Mouse (Mus musculus) common myeloid progenitor, adult 5-6 weeks (primary cell): ENCODE results near the gene Pde6b. TPM values are rescaled to one million over a fixed set of nuclear protein-coding genes. Genes with fewer than 3 reads are reported as not detected.

Experiments
- ATAC-seq: replicated peaks from 2 replicates; pipeline ENCODE4 v1.8.0; 2016; ENCODE audit warnings: low read depth, mild to moderate bottlenecking, moderate TSS enrichment, inconsistent platforms; ENCODE audit not compliant: poor library complexity, severe bottlenecking
- total RNA-seq: library from RNA; stranded (forward); fragments of 200-1000, 187-1606 nt; gene quantifications from 2 replicates; pipeline ENCODE4 v1.2.3, GENCODE M21; 2017

Pde6b gene
- total RNA-seq, 1 experiment from 2014 or later = not detected

GRCm38 (mm10) chr5:108460461-108460860, 72.3 kb downstream of the Pde6b start:
- no peak for ATAC-seq

- peak; percentile 95 for ATAC-seq
Measured at GRCm38 (mm10) chr5:108461082-108462065, 73.2 kb downstream of the Pde6b start, which contains the start of gene Pcgf3. TSS of gene Pcgf3 (plus strand) at chr5:108461232.

GRCm38 (mm10) chr5:108462446-108462845, 74.3 kb downstream of the Pde6b start:
- ATAC-seq = no peak

GRCm38 (mm10) chr5:108465131-108465891, 77.1 kb downstream of the Pde6b start:
- ATAC-seq = no peak

- no peak for ATAC-seq
Measured at GRCm38 (mm10) chr5:108466647-108467046, 78.5 kb downstream of the Pde6b start.

GRCm38 (mm10) chr5:108469617-108470016, 81.4 kb downstream of the Pde6b start:
- ATAC-seq = no peak

- no peak for ATAC-seq
Measured at GRCm38 (mm10) chr5:108473737-108474136, 85.5 kb downstream of the Pde6b start.

- no peak for ATAC-seq
Measured at GRCm38 (mm10) chr5:108475977-108476376, 87.8 kb downstream of the Pde6b start.

Other genes with a start within 250 kb of the Pde6b start
- gene Dr1, start 119.5 kb upstream of the Pde6b start, total RNA-seq = 57.1 and 71.1 TPM in 2 replicates
- 6.7 and 8.8 TPM in 2 replicates for gene Pigg, start 75.8 kb upstream of the Pde6b start, total RNA-seq
- gene Gm42517, start 20.5 kb upstream of the Pde6b start, total RNA-seq = 0.14 TPM in 1 of 2 replicates, not detected in the other
- gene Atp5k, start 46.1 kb downstream of the Pde6b start, total RNA-seq = 186 and 241 TPM in 2 replicates
- gene Mfsd7a, start 60.5 kb downstream of the Pde6b start, total RNA-seq = 0.46 TPM in 1 of 2 replicates, not detected in the other
- gene Pcgf3, start 72.8 kb downstream of the Pde6b start, total RNA-seq = 13.0 and 16.1 TPM in 2 replicates
- 0.27 TPM in 1 of 2 replicates, not detected in the other for gene Cplx1, start 161.6 kb downstream of the Pde6b start, total RNA-seq
- 102 and 105 TPM in 2 replicates for gene Gak, start 241.4 kb downstream of the Pde6b start, total RNA-seq
- gene Tmem175, start 241.4 kb downstream of the Pde6b start, total RNA-seq = 17.2 and 19.9 TPM in 2 replicates